Mouse (Mus musculus) E14TG2a.4 (cell line): ENCODE data around the gene Dcpp1.
"Not testable (repeated sequence)": the region's sequence is repeated elsewhere in the genome, so short reads cannot be mapped to it uniquely, and the experiment has no call there.

Experiments
- H3K27me3 ChIP-seq: 2 replicates; pipeline ENCODE4 v1.6.1; 2014; ENCODE audit warnings: low read length, control low read depth; ENCODE audit not compliant: insufficient read depth
- H3K36me3 ChIP-seq: 2 replicates; pipeline ENCODE4 v1.6.1; 2014; ENCODE audit warnings: low read length, control low read depth; ENCODE audit not compliant: insufficient read depth
- H3K4me1 ChIP-seq: replicated peaks from 2 replicates; pipeline ENCODE4 v1.6.1; 2014; ENCODE audit warnings: low read depth, low read length, control low read depth
- H3K4me3 ChIP-seq: replicated peaks from 2 replicates; pipeline ENCODE4 v1.5.1; 2014; ENCODE audit warnings: mild to moderate bottlenecking, low read length
- H3K9me3 ChIP-seq: 2 replicates; pipeline ENCODE4 v1.6.1; 2014; ENCODE audit warnings: low read length, control low read depth
- CTCF ChIP-seq: conservative IDR thresholded peaks from 2 replicates; pipeline ENCODE4 v1.5.1; 2014; ENCODE audit warnings: low read length
- NANOG ChIP-seq: IDR thresholded peaks from 2 replicates; pipeline ENCODE4 v1.6.1; 2014; ENCODE audit warnings: borderline replicate concordance, low read length, mixed read lengths
- POU5F1 ChIP-seq: IDR thresholded peaks from 2 replicates; pipeline ENCODE4 v1.6.1; 2014; ENCODE audit warnings: low read length, borderline replicate concordance

Dcpp1 gene

DNA sequence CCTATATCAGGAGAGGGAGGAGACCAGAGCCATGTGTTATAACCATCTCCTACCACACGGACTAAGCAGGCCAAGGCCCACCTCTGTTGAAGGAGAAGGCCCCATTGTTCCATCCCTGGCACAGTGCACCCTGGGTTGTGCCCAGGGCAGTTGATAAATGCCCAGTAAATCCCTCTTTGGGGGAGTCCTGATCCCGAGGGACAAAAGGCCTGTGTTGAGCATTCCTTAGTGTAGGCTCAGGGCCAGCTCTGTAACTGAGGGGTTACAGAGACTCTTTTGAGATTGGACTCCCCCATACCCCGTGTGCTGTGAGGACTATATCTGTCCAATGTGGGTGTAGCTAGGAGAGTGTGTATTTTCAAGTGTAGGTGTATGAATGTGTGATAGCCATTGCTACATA is 3.9 kb upstream of the Dcpp1 start:
- Histone ChIP-seq H3K27me3 (no peaks in the 10 kb centered on the region), H3K4me1 (no peaks in the 10 kb centered on the region), H3K36me3 (no peaks in the 10 kb centered on the region), H3K4me3 (no peak overlapping the region), H3K9me3 (peaks cover 38% of the 10 kb centered on the region)
- TF ChIP-seq POU5F1 = no peak
- no peak for TF ChIP-seq NANOG
- no peak for TF ChIP-seq CTCF

DNA sequence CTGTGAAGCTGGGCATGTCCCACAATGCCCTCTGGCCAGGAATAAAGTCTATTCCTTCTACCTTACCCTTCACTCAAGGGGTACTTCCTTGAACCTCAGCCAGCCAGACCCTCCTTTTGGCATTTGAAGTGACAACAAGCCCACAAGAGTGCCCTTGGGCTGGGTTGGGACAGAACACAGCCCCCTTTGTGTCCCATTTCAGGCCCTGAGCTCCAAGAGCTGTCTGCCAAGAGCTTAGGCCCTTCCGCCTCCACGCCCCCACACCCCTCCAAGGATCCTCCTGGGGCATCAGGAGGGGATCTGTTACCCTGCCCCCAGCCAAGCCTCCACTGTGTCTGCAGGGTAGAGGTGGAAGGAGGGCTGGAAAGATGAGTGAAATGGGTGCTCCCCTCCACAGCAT is 3.5 kb upstream of the Dcpp1 start:
- no peak for TF ChIP-seq POU5F1
- TF ChIP-seq CTCF = no peak
- no peak for TF ChIP-seq NANOG

DNA sequence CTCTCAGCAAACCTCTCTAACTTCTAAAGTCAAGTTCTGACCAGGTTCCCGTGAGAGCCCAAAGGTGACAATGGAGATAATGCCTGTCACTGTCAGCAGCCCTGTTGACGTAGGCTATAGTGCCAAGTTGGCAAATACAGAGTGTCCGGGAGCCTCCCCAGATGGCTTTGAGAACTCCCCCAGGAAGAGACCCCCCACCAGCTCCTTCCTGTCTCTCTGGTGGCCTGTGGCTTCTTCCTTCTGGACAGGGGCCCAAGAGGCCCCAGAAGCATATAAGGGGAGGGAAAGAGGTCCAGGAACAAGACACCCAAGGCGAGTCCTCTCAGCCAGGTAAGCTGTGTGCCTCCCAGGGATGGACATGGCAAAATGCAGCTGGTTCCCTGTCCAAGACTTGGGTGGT is 36.5 kb downstream of the Dcpp1 start, which contains the start of gene Dcpp3:
TSS of gene Dcpp3 (plus strand) at position 301 of the 400 bp plus-strand sequence.
- H3K4me1 ChIP-seq = not testable (repeated sequence)

More for the DNA sequence above, 3.5 kb upstream of the Dcpp1 start:
- Histone ChIP-seq H3K4me3 (no peak overlapping the region), H3K27me3 (no peaks in the 10 kb centered on the region), H3K4me1 (no peaks in the 10 kb centered on the region), H3K36me3 (no peaks in the 10 kb centered on the region), H3K9me3 (peaks cover 38% of the 10 kb centered on the region)

DNA sequence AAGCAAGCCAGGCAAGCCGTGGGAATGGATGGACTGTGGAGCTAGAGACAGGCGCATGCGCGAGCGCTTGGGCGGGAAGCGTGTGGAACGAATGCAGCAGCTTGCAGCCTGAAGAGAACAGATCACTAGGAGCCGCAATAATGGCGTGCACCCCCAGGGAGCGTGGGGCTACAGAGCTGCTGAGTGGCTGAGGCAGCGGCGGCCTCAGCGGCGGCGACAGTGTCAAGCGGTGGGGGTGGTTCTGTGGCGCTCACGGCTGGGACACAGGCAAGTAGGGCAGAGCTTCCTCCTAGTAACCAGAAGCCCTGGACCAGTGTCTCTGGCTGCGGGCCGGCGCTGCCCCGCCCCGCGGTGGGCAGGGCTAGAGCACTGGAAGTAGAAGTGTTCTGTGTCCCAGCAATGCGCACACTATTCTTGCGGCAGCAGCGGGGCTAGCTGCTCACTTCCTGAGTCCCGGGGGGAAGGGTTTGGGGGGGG is 43.9 kb downstream of the Dcpp1 start:
- Histone ChIP-seq H3K9me3 (peaks cover 51% of the 10 kb centered on the region), H3K4me3 (peak overlapping the region; percentile 66), H3K36me3 (no peaks in the 10 kb centered on the region), H3K4me1 (no peaks in the 10 kb centered on the region), H3K27me3 (no peaks in the 10 kb centered on the region)
- TF ChIP-seq POU5F1 = no peak
- TF ChIP-seq NANOG = no peak
- no peak for TF ChIP-seq CTCF

More for the DNA sequence above, 36.5 kb downstream of the Dcpp1 start, which contains the start of gene Dcpp3:
- not testable (repeated sequence) for H3K9me3 ChIP-seq, H3K27me3 ChIP-seq, H3K4me3 ChIP-seq, H3K36me3 ChIP-seq

DNA sequence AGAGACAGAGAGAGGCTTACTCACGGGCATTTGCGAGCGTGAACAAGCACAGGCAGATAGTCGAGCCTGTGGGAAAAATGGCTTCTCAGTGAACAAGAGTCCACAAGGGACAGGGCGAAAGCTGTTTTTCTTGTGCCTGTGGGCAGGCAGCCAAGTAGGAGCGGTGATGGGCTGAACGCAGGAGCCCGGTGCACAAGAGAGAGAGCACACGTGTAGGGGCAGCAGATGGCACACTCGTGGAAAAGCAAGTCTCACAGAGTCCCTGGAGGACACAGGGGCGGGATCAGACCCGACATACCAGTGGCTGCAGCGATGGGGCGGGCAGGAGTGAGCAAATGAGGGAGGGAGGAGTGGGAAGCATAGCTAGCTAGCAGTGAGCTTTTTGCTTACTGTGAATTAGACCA is 44.4 kb downstream of the Dcpp1 start:
- Histone ChIP-seq H3K4me3 (peak overlapping the region; percentile 66), H3K4me1 (no peaks in the 10 kb centered on the region), H3K36me3 (no peaks in the 10 kb centered on the region), H3K27me3 (no peaks in the 10 kb centered on the region), H3K9me3 (peaks cover 56% of the 10 kb centered on the region)
- no peak for TF ChIP-seq POU5F1
- no peak for TF ChIP-seq CTCF
- no peak for TF ChIP-seq NANOG

DNA sequence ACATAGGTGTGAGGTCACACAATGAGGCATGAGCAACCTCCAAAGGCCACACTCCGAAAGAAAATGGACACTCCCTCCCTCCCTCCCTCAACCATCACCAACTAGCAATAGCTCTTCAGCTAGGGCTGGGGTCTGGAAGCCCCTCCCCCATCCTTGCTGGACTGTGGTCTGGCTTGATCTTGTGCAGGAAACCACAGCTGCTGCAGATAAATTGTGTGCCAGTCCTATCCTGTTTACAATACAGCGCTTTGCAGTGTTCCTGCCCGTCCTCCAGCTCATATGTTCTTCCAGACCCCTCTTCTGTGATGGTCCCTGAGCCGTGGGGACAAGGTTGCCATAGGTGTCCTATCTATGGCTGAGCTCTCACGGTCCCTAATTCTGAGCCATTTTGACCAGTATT is 50.5 kb downstream of the Dcpp1 start:
- Histone ChIP-seq H3K9me3 (peaks cover 47% of the 10 kb centered on the region), H3K4me1 (no peaks in the 10 kb centered on the region), H3K4me3 (no peak overlapping the region), H3K36me3 (no peaks in the 10 kb centered on the region), H3K27me3 (no peaks in the 10 kb centered on the region)
- TF ChIP-seq POU5F1 (no peak), NANOG (no peak), CTCF (no peak)
